Mouse (Mus musculus) ES-E14 (cell line): ENCODE data around the gene Slc35b2. TPM values are rescaled to one million over a fixed set of nuclear protein-coding genes. Genes with fewer than 3 reads are reported as not detected.

Experiments used
- DNase-seq: peaks from one replicate; pipeline ENCODE4 v3.0.0-alpha.2; 2013; ENCODE audit warnings: low read depth, low spot score
- H3K27ac ChIP-seq: 2 replicates; pipeline ENCODE4 v1.5.1; 2012; ENCODE audit warnings: low read depth, mild to moderate bottlenecking, low read length, moderate library complexity, mixed read lengths; ENCODE audit not compliant: poor library complexity, insufficient read depth, severe bottlenecking
- H3K36me3 ChIP-seq: 2 replicates; pipeline ENCODE4 v1.6.1; 2012; ENCODE audit warnings: mild to moderate bottlenecking, low read length, moderate library complexity, mixed read lengths; ENCODE audit not compliant: control insufficient read depth, poor library complexity, insufficient read depth, severe bottlenecking
- H3K4me1 ChIP-seq, 2 experiments: fragments of 150-350 bp in 1 of 2; sonication (generic) in 1 of 2; 2 replicates each; pipeline ENCODE4 v1.6.1; 2012; ENCODE audit warnings: low read length in 2 of 2, mild to moderate bottlenecking in 1 of 2, mixed read lengths in 1 of 2; ENCODE audit not compliant: control insufficient read depth in 2 of 2, insufficient read depth in 2 of 2, poor library complexity in 1 of 2
- H3K4me3 ChIP-seq, 2 experiments: fragments of 150-350 bp in 1 of 2; sonication (generic) in 1 of 2; 2 replicates each; pipeline ENCODE4 v1.5.1; 2012; ENCODE audit warnings: low read length in 2 of 2, low read depth in 1 of 2, mild to moderate bottlenecking in 1 of 2, mixed read lengths in 1 of 2; ENCODE audit not compliant: insufficient read depth in 1 of 2, poor library complexity in 1 of 2, severe bottlenecking in 1 of 2
- H3K9ac ChIP-seq: 2 replicates; pipeline ENCODE4 v1.6.1; 2012; ENCODE audit warnings: low read depth, mild to moderate bottlenecking, low read length, mixed read lengths; ENCODE audit not compliant: poor library complexity, insufficient read depth, severe bottlenecking
- H3K9me3 ChIP-seq: fragments of 150-350 bp; sonication (generic); 2 replicates; pipeline ENCODE4 v1.6.1; 2012; ENCODE audit warnings: low read depth, mild to moderate bottlenecking, low read length; ENCODE audit not compliant: control insufficient read depth, insufficient read depth
- CHD2 ChIP-seq: IDR thresholded peaks from 2 replicates; pipeline ENCODE4 v1.6.1; 2014; ENCODE audit warnings: mild to moderate bottlenecking, low read depth, low read length, inconsistent platforms
- HCFC1 ChIP-seq: IDR thresholded peaks from 2 replicates; pipeline ENCODE4 v1.6.1; 2012; ENCODE audit warnings: low read length, inconsistent platforms, borderline replicate concordance; ENCODE audit not compliant: insufficient read depth
- MAFK ChIP-seq: IDR thresholded peaks from 2 replicates; pipeline ENCODE4 v1.6.1; 2014; ENCODE audit warnings: mild to moderate bottlenecking, low read depth, low read length, inconsistent platforms; ENCODE audit not compliant: insufficient read depth
- ZC3H11A ChIP-seq: IDR thresholded peaks from 2 replicates; pipeline ENCODE4 v1.6.1; 2012; ENCODE audit warnings: low read depth, mild to moderate bottlenecking, inconsistent platforms, low read length, borderline replicate concordance
- ZNF384 ChIP-seq: IDR thresholded peaks from 2 replicates; pipeline ENCODE4 v1.6.1; 2012; ENCODE audit warnings: low read depth, low read length, inconsistent platforms
- in situ Hi-C, 2 experiments: fragments of 600-800 bp; cut with MboI; formaldehyde crosslinking; loops; one replicate each; pipeline ENCODE4 v1.15.1; 2025; ENCODE audit warnings: low sequenced_read_pairs in 2 of 2, inconsistent platforms in 1 of 2; ENCODE audit not compliant: unreplicated experiment in 2 of 2
- total RNA-seq: library from RNA; depleted of rRNA; stranded (reverse); fragments of 300-350 nt; gene quantifications from 2 replicates; pipeline ENCODE4 v1.2.3, GENCODE M21; 2012

Slc35b2 gene
- total RNA-seq, 1 experiment, result 96.7 TPM

GRCm38 (mm10) chr17:45554420-45554819, 9.3 kb upstream of the Slc35b2 start:
- Histone ChIP-seq H3K4me1 (peaks cover 4 to 6% of the 10 kb centered on the region in 2 experiments; a peak in 3 of 4 replicates), H3K4me3 (no peak overlapping the region), H3K9me3 (no peaks in the 10 kb centered on the region), H3K9ac (no peak overlapping the region), H3K27ac (no peak overlapping the region), H3K36me3 (no peaks in the 10 kb centered on the region)
- in situ Hi-C loops, result loop anchor here (10.0 kb wide), 1 partner anchor 80 kb away; the partner anchor contains the start of gene Spats1 (in 2 of the 2)
- no peak for TF ChIP-seq CHD2
- TF ChIP-seq HCFC1, result no peak
- TF ChIP-seq MAFK, result no peak
- no peak for TF ChIP-seq ZNF384
- no peak for TF ChIP-seq ZC3H11A
- DNase-seq, result no peak

DNA sequence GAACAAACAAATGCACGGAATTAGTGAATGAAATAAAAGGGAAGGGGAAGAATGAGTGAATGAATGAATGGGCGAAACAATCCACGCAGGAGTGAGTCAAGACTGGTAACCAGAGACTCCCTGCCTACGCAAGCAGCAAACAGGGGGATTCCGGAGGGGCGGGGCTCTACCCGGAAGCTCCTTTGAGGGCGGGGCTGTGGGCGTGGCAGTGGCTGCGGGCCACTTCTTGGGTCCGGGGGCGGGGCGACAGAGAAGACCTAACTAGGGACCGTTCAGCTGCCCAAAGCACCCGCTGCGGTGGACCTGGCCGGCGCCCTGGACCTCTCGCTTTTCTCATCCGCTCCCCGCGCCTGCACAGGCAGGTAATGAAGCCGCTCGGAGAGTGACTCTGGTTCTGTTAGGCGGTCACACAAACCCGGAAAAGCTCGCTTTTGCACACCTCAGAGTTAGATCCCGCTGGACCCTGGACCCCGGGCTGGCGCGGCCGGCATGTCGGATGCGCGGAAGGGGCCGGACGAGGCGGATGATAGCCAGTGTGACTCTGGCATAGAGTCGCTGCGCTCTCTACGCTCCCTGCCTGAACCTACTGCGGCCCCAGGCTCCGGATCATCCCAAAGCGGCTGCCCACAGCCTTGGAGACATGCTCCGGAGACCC, 8.1 kb upstream of the Slc35b2 start, which contains the start of gene Nfkbie:
TSS of gene Nfkbie (plus strand) at position 252 of the 655 bp plus-strand sequence.
- H3K27ac ChIP-seq, result no peak within 1 kb of the TSS
- peaks cover 4 to 6% of the 10 kb centered on the region in 2 experiments; a peak in 3 of 4 replicates for H3K4me1 ChIP-seq
- TF ChIP-seq CHD2 (no peak), HCFC1 (no peak), MAFK (no peak), ZNF384 (no peak), ZC3H11A (no peak)

DNA sequence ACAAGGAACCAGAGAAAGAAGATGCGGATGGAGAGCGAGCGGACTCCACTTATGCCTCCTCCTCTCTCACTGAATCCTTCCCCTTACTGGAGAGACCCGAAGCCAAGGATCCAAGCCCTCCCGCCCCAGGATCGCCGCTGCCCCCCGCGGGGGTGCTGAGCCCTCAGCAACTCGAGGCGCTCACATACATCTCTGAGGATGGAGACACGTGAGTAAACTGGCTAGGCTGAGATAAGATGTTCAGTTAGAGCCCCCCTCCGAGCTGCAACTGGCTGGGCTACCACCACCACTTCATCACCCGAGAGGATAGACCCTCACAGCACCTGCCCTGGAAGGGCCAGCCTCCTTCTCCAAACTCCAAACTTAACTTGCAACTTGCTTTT, 7.6 kb upstream of the Slc35b2 start:
- H3K27ac ChIP-seq, result no peak overlapping the region
- TF ChIP-seq CHD2 (no peak), ZC3H11A (no peak), MAFK (no peak), ZNF384 (no peak), HCFC1 (no peak)
- DNase-seq, result no peak
- in situ Hi-C loops, result loop anchor here (10.0 kb wide), 1 partner anchor 81 kb away; the partner anchor contains the start of gene Spats1 (in 2 of the 2)
- H3K36me3 ChIP-seq, result no peaks in the 10 kb centered on the region
- H3K9me3 ChIP-seq, result no peaks in the 10 kb centered on the region
- peaks cover 4 to 6% of the 10 kb centered on the region in 2 experiments; a peak in 3 of 4 replicates for H3K4me1 ChIP-seq
- H3K4me3 ChIP-seq, result peak overlapping the region; percentile 78 to 86
- H3K9ac ChIP-seq, result peak overlapping the region; percentile 72

More for the DNA sequence above, 8.1 kb upstream of the Slc35b2 start, which contains the start of gene Nfkbie:
- DNase-seq, result no peak
- peak within 1 kb of the TSS; percentile 78 to 86 for H3K4me3 ChIP-seq
- H3K36me3 ChIP-seq, result no peaks in the 10 kb centered on the region
- in situ Hi-C loops, result loop anchor here (10.0 kb wide), 1 partner anchor 81 kb away; the partner anchor contains the start of gene Spats1 (in 2 of the 2)
- no peaks in the 10 kb centered on the region for H3K9me3 ChIP-seq
- H3K9ac ChIP-seq, result peak within 1 kb of the TSS; percentile 72

DNA sequence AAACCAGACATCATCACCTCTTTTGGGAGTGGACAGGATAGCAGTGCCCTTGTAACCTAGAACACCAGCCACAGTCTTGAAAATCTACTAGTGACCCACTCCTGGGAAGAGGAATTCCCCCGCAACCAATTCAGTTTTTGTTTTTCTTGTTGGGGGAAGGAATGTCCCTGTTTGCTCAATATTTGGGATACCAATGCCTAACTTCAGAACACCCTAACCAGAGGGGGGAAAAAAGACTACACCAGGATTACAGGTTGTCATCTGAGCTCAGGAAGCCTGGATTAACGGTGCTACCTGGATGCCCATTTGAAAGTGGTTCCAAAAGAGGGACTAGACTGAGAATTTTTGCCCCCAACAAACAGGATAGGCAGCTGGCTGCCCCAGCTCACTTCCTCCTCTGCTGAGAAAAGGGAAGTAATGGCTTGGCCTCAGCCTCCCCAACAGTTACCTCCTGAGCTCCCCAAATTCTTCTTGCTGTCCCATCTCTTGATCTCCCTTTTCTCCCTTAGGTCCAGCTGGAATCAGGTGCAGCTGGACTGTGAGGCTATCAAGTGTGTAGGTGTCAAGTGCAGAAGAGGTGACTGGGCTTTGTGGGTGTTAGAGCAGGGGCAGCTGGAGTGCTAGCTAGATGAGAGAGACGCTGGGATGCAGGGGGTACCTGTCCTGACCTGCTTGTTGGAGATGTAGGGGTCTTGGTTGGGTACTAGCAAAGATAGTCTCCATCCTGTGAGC, 7.0 kb upstream of the Slc35b2 start:
- DNase-seq, result no peak
- peak overlapping the region in 1 of 2 experiments; percentile 86; a peak in 1 of 4 replicates for H3K4me3 ChIP-seq
- H3K9ac ChIP-seq, result no peak overlapping the region
- peaks cover 4 to 6% of the 10 kb centered on the region in 2 experiments; a peak in 3 of 4 replicates for H3K4me1 ChIP-seq
- TF ChIP-seq ZC3H11A, result no peak
- no peak for TF ChIP-seq HCFC1
- TF ChIP-seq ZNF384, result no peak
- TF ChIP-seq MAFK, result no peak
- TF ChIP-seq CHD2, result no peak
- no peaks in the 10 kb centered on the region for H3K36me3 ChIP-seq
- no peaks in the 10 kb centered on the region for H3K9me3 ChIP-seq
- in situ Hi-C loops, result loop anchor here (10.0 kb wide), 1 partner anchor 82 kb away; the partner anchor contains the start of gene Spats1 (in 2 of the 2)
- H3K27ac ChIP-seq, result no peak overlapping the region
